Mouse (Mus musculus) lung, postnatal 0 days (tissue): ENCODE measurements around the gene Shb.

Experiments
- CTCF ChIP-seq: IDR thresholded peaks from 2 replicates; pipeline ENCODE4 v1.5.1; 2016; ENCODE audit warnings: antibody characterized with exemption, mild to moderate bottlenecking
- EP300 ChIP-seq: IDR thresholded peaks from 2 replicates; pipeline ENCODE4 v1.6.1; 2016; ENCODE audit warnings: antibody characterized with exemption, mild to moderate bottlenecking, control low read depth

- TF ChIP-seq CTCF (no peak), EP300 (no peak)
These were observed 24.8 kb downstream of the Shb start for GRCm38 (mm10) chr4:45507476-45507875.
